Mouse (Mus musculus): Measurements from ENCODE around the gene Kdelr3. TPM values are rescaled to one million over a fixed set of nuclear protein-coding genes. Genes with fewer than 3 reads are reported as not detected.
A peak's percentile ranks its signal among the peaks of the same experiment; 100 is the strongest.

Kdelr3 gene
- polyA plus RNA-seq, 1 experiment from 2014 or later, result 11.8 TPM

GRCm38 (mm10) chr15:79505616-79506283, 10.5 kb upstream of the Kdelr3 start:
- peak overlapping the region; percentile 51 for H3K9ac ChIP-seq (replicated peaks; ENCODE audit: low read length)
- no peaks in the 10 kb centered on the region for H3K36me3 ChIP-seq (replicated peaks; ENCODE audit: control insufficient read depth, insufficient read depth, low read depth, low read length)
- peak overlapping the region; percentile 55 for H3K4me3 ChIP-seq (ENCODE audit: low read depth, low read length)
- no peaks in the 10 kb centered on the region for H3K9me3 ChIP-seq (replicated peaks; ENCODE audit: control insufficient read depth, low read length)
- under 1% methylated on average over 42 of the region's 71 CpGs for WGBS
- H3K4me2 ChIP-seq (ENCODE audit: low read depth, low read length), result peak overlapping the region; percentile 99
- H3K4me1 ChIP-seq (ENCODE audit: control insufficient read depth, insufficient read depth, low read length), result peaks cover 8% of the 10 kb centered on the region
- H3K27me3 ChIP-seq (ENCODE audit: control insufficient read depth, insufficient read depth, low read length), result peaks cover 60% of the 10 kb centered on the region
- no peak overlapping the region for H3K27ac ChIP-seq (replicated peaks; ENCODE audit: low read depth, low read length)
- ATAC-seq (replicated peaks; ENCODE audit: insufficient number of reproducible peaks, low FRiP score, low TSS enrichment, low read depth), result peak; percentile 41; the same call in 1 of the 2 replicates
- DNase-seq (ENCODE audit: low spot score), result peak; percentile 84

DNA sequence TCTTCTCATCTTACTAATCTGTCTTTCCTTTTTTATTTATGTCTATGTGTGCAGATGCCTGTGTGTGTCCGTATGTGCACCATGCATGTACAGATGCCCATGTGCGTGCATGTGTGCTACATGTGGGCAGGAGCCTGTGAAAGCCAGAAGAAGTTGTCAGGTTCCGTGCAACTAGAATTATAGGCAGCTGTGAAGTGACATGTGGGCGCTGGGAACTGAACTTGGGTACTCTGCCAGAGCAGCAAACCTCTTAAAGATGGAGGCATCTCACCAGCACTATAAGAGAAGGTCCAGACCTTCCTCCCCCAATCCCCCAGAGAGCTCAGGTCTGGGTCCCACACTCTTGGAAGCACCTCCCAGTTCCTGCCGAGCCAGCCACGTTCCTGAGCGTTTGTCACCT, 9.8 kb upstream of the Kdelr3 start:
- 39% methylated on average over 7 of the region's 7 CpGs for WGBS
- peaks cover 67% of the 10 kb centered on the region for H3K27me3 ChIP-seq (ENCODE audit: control insufficient read depth, insufficient read depth, low read length)
- no peak overlapping the region for H3K4me2 ChIP-seq (ENCODE audit: low read depth, low read length)

DNA sequence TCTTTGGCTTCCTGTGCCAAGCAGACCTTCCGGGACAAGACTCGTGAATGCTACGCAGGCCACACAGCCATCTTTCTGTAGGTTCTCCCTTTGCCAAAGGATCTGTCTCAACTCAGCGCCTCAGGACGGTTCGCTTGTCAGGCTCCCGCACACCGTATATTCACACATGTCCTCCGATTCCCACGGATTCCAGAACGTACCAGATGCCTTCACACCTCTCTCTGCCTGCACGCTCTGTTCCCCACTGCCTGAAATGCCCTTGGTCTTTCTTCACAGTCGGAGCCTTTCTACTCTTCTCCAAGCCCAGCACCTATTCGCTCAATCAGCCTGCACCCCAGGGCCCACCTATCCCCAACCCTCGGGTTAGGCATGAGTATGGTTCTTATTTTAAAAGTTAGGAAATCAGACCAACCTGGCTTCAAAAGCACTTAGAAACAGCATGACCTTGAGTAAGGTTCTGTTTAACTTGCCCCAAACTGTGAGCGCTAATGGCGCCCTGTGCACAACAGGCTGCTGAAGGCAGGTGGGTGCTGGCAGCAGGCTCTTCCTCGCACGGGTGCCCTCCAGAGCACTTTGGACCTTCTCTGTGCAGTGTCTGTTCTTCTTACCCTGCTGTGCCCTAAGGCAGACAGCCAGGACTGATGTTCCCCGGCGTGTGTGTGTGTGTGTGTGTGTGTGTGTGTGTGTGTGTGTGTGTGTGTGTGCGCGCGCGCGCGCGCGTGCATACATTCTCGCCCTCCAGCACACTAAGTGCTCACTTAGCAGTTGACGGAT, 9.0 kb upstream of the Kdelr3 start:
- Histone ChIP-seq H3K27ac (replicated peaks; ENCODE audit: low read depth, low read length) (no peak overlapping the region), H3K9ac (replicated peaks; ENCODE audit: low read length) (no peak overlapping the region), H3K4me2 (ENCODE audit: low read depth, low read length) (no peak overlapping the region), H3K9me3 (replicated peaks; ENCODE audit: control insufficient read depth, low read length) (no peaks in the 10 kb centered on the region), H3K36me3 (replicated peaks; ENCODE audit: control insufficient read depth, insufficient read depth, low read depth, low read length) (no peaks in the 10 kb centered on the region), H3K27me3 (ENCODE audit: control insufficient read depth, insufficient read depth, low read length) (peaks cover 67% of the 10 kb centered on the region), H3K4me3 (ENCODE audit: low read depth, low read length) (no peak overlapping the region), H3K4me1 (ENCODE audit: control insufficient read depth, insufficient read depth, low read length) (peaks cover 8% of the 10 kb centered on the region)
- WGBS, result 46% methylated on average over 31 of the region's 31 CpGs
- no peak for DNase-seq (ENCODE audit: low spot score)
- ATAC-seq (replicated peaks; ENCODE audit: insufficient number of reproducible peaks, low FRiP score, low TSS enrichment, low read depth), result no peak

More for the DNA sequence above, 9.8 kb upstream of the Kdelr3 start:
- Histone ChIP-seq H3K9ac (replicated peaks; ENCODE audit: low read length) (no peak overlapping the region), H3K27ac (replicated peaks; ENCODE audit: low read depth, low read length) (no peak overlapping the region), H3K4me1 (ENCODE audit: control insufficient read depth, insufficient read depth, low read length) (peaks cover 8% of the 10 kb centered on the region), H3K9me3 (replicated peaks; ENCODE audit: control insufficient read depth, low read length) (no peaks in the 10 kb centered on the region), H3K36me3 (replicated peaks; ENCODE audit: control insufficient read depth, insufficient read depth, low read depth, low read length) (no peaks in the 10 kb centered on the region), H3K4me3 (ENCODE audit: low read depth, low read length) (no peak overlapping the region)
- no peak for DNase-seq (ENCODE audit: low spot score)
- ATAC-seq (replicated peaks; ENCODE audit: insufficient number of reproducible peaks, low FRiP score, low TSS enrichment, low read depth), result no peak

DNA sequence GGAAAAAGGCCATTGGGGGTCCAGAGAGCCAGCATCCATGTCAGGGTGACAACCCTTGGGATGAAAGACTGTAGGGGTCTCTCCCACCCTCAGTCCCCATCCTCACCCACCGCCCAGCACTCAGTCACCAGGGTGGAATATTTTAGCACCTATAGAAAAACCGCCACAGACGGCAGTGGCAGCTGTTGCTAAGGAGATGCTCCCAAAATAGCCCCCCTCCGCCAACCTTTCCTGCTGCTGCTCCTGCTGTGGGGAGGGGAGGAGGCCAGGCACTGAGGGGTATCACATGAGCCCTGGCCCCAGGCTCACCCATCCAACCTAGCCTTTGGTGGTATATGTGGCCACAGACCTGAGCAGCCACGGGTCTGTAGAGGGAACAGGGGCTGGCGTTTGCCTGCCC, 6.2 kb upstream of the Kdelr3 start:
- Histone ChIP-seq H3K27me3 (ENCODE audit: control insufficient read depth, insufficient read depth, low read length) (peaks cover 56% of the 10 kb centered on the region), H3K4me3 (ENCODE audit: low read depth, low read length) (no peak overlapping the region), H3K36me3 (replicated peaks; ENCODE audit: control insufficient read depth, insufficient read depth, low read depth, low read length) (no peaks in the 10 kb centered on the region), H3K9me3 (replicated peaks; ENCODE audit: control insufficient read depth, low read length) (no peaks in the 10 kb centered on the region), H3K9ac (replicated peaks; ENCODE audit: low read length) (no peak overlapping the region), H3K4me2 (ENCODE audit: low read depth, low read length) (no peak overlapping the region), H3K4me1 (ENCODE audit: control insufficient read depth, insufficient read depth, low read length) (peaks cover 8% of the 10 kb centered on the region), H3K27ac (replicated peaks; ENCODE audit: low read depth, low read length) (no peak overlapping the region)
- no peak for DNase-seq (ENCODE audit: low spot score)
- WGBS, result 48% methylated on average over 6 of the region's 6 CpGs
- ATAC-seq (replicated peaks; ENCODE audit: insufficient number of reproducible peaks, low FRiP score, low TSS enrichment, low read depth), result no peak

GRCm38 (mm10) chr15:79510425-79510824, 5.8 kb upstream of the Kdelr3 start:
- H3K9ac ChIP-seq (replicated peaks; ENCODE audit: low read length), result no peak overlapping the region
- no peaks in the 10 kb centered on the region for H3K36me3 ChIP-seq (replicated peaks; ENCODE audit: control insufficient read depth, insufficient read depth, low read depth, low read length)
- H3K4me3 ChIP-seq (ENCODE audit: low read depth, low read length), result no peak overlapping the region
- no peak overlapping the region for H3K4me2 ChIP-seq (ENCODE audit: low read depth, low read length)
- H3K27me3 ChIP-seq (ENCODE audit: control insufficient read depth, insufficient read depth, low read length), result peaks cover 56% of the 10 kb centered on the region
- ATAC-seq (replicated peaks; ENCODE audit: insufficient number of reproducible peaks, low FRiP score, low TSS enrichment, low read depth) (no peak), DNase-seq (ENCODE audit: low spot score) (no peak)
- H3K4me1 ChIP-seq (ENCODE audit: control insufficient read depth, insufficient read depth, low read length), result peaks cover 5% of the 10 kb centered on the region; the same call in 1 of the 2 replicates
- H3K9me3 ChIP-seq (replicated peaks; ENCODE audit: control insufficient read depth, low read length), result no peaks in the 10 kb centered on the region
- 80% methylated on average over 7 of the region's 7 CpGs for WGBS
- H3K27ac ChIP-seq (replicated peaks; ENCODE audit: low read depth, low read length), result no peak overlapping the region

DNA sequence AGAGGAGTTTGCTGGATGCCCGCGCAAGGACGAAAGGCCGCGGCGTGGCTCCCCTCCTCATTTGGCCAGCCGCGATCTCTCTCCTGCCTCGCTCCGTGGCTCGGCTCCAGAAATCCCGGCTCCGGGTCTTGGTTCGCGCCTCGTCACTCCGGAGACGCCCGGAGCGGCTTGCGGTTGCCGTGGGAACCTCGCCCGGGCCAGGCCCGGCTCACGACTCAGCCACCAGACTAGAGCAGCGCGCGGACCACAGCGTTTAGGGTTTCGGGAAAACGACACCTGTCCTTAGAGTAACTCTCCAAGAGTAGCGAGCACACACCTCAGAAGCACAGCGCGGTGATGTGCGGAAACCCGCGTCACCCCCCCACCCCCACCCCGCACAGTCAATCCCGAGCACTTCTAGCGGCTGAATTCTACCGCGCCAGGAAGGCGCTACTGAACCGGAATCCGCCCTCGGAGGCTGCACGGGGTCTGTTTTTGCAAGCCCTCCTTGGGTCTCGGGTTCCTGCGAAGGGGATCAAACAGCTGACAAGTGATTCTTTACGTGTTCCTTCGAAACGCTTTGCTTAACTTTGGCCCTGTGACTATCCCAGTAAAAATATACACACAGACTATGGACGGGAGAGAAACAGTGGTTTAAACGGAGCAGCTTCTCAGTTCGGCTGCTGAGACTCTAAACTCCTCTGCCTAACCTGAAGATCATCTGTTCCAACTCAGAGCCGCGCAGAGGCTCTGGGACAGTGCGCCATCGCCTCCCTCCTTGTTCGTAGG, 4.5 kb upstream of the Kdelr3 start:
- H3K9me3 ChIP-seq (replicated peaks; ENCODE audit: control insufficient read depth, low read length), result no peaks in the 10 kb centered on the region
- peak; percentile 80 for ATAC-seq (replicated peaks; ENCODE audit: insufficient number of reproducible peaks, low FRiP score, low TSS enrichment, low read depth)
- peaks cover 62% of the 10 kb centered on the region for H3K27me3 ChIP-seq (ENCODE audit: control insufficient read depth, insufficient read depth, low read length)
- no peak overlapping the region for H3K27ac ChIP-seq (replicated peaks; ENCODE audit: low read depth, low read length)
- no peaks in the 10 kb centered on the region for H3K36me3 ChIP-seq (replicated peaks; ENCODE audit: control insufficient read depth, insufficient read depth, low read depth, low read length)
- H3K4me3 ChIP-seq (ENCODE audit: low read depth, low read length), result peak overlapping the region; percentile 35
- peak; percentile 91 for DNase-seq (ENCODE audit: low spot score)
- WGBS, result under 1% methylated on average over 61 of the region's 61 CpGs
- no peak overlapping the region for H3K9ac ChIP-seq (replicated peaks; ENCODE audit: low read length)
- H3K4me1 ChIP-seq (ENCODE audit: control insufficient read depth, insufficient read depth, low read length), result no peaks in the 10 kb centered on the region; the same call in 1 of the 2 replicates
- H3K4me2 ChIP-seq (ENCODE audit: low read depth, low read length), result peak overlapping the region; percentile 75

DNA sequence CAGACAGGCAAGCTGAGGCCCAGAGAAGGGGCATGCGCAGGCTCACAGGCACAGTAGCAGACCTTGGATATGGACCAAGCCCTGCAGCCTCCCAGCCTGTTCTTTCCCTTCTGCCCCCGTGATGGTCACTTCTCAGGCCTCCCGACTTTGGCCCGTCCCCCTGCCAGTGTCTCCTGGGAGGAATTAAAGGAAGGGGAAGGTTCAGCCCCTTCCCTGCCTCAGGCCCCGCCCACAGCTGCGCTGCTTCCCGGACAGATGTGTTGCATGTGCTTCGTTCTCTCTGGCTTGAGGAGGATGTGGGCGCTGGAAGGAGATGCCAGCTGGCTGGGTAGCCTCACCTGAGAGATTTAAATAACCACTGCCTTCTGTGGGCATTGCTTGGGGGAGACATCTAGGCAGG, 2.3 kb upstream of the Kdelr3 start:
- H3K9ac ChIP-seq (replicated peaks; ENCODE audit: low read length), result no peak overlapping the region
- DNase-seq (ENCODE audit: low spot score) (peak; percentile 30), ATAC-seq (replicated peaks; ENCODE audit: insufficient number of reproducible peaks, low FRiP score, low TSS enrichment, low read depth) (no peak)
- no peaks in the 10 kb centered on the region; the same call in 1 of the 2 replicates for H3K4me1 ChIP-seq (ENCODE audit: control insufficient read depth, insufficient read depth, low read length)
- no peak overlapping the region for H3K4me3 ChIP-seq (ENCODE audit: low read depth, low read length)
- no peaks in the 10 kb centered on the region for H3K36me3 ChIP-seq (replicated peaks; ENCODE audit: control insufficient read depth, insufficient read depth, low read depth, low read length)
- peaks cover 58% of the 10 kb centered on the region for H3K27me3 ChIP-seq (ENCODE audit: control insufficient read depth, insufficient read depth, low read length)
- H3K27ac ChIP-seq (replicated peaks; ENCODE audit: low read depth, low read length), result no peak overlapping the region
- H3K4me2 ChIP-seq (ENCODE audit: low read depth, low read length), result no peak overlapping the region
- 8% methylated on average over 9 of the region's 9 CpGs for WGBS
- no peaks in the 10 kb centered on the region for H3K9me3 ChIP-seq (replicated peaks; ENCODE audit: control insufficient read depth, low read length)

Measured in embryonic facial prominence, embryonic 11.5 days (tissue).